Mouse (Mus musculus) heart, postnatal 14 days (tissue): Measurements from ENCODE around the gene Plcb1. TPM values are rescaled to one million over a fixed set of nuclear protein-coding genes. Genes with fewer than 3 reads are reported as not detected.

Source experiments
- DNase-seq, 2 experiments: peaks; one replicate each; pipeline ENCODE4 v3.0.0; 2021 to 2022
- intact Hi-C: fragments of 180-260 bp; cut with DNase I; formaldehyde crosslinking; loops from one replicate; pipeline ENCODE4 v1.15.1; 2025
- total RNA-seq, 2 experiments: library from RNA; stranded (reverse); gene quantifications; 2 replicates each; pipeline ENCODE4 v1.2.3; 2021

Gene Plcb1
- total RNA-seq, 2 experiments from 2014 or later, result 8.6 TPM

GRCm38 (mm10) chr2:135035640-135036260 is 249.9 kb downstream of the Plcb1 start:
- peak in 1 of 2 experiments; percentile 36 for DNase-seq
- intact Hi-C loops, result no loop called here

GRCm38 (mm10) chr2:135048791-135049190 is 262.9 kb downstream of the Plcb1 start:
- intact Hi-C loops, result no loop called here
- DNase-seq, result no peak

- intact Hi-C loops, result no loop called here
- no peak for DNase-seq
Measured at GRCm38 (mm10) chr2:135049283-135049682, 263.4 kb downstream of the Plcb1 start.

- intact Hi-C loops, result no loop called here
- DNase-seq, result no peak
Measured at GRCm38 (mm10) chr2:135051540-135052288, 265.8 kb downstream of the Plcb1 start.

GRCm38 (mm10) chr2:135053391-135053790 is 267.5 kb downstream of the Plcb1 start:
- intact Hi-C loops, result no loop called here
- no peak for DNase-seq

- intact Hi-C loops, result no loop called here
- no peak for DNase-seq
Measured at GRCm38 (mm10) chr2:135067419-135067818, 281.6 kb downstream of the Plcb1 start.

GRCm38 (mm10) chr2:135071349-135071748 is 285.5 kb downstream of the Plcb1 start:
- intact Hi-C loops, result no loop called here
- DNase-seq, result no peak

GRCm38 (mm10) chr2:135072503-135072902 is 286.6 kb downstream of the Plcb1 start:
- DNase-seq, result no peak
- intact Hi-C loops, result no loop called here

- intact Hi-C loops, result no loop called here
- no peak for DNase-seq
Measured at GRCm38 (mm10) chr2:135073014-135073413, 287.1 kb downstream of the Plcb1 start.

GRCm38 (mm10) chr2:135075375-135075774 is 289.5 kb downstream of the Plcb1 start:
- intact Hi-C loops, result no loop called here
- no peak for DNase-seq

GRCm38 (mm10) chr2:135092588-135093162 is 306.8 kb downstream of the Plcb1 start:
- no peak for DNase-seq
- intact Hi-C loops, result no loop called here

- intact Hi-C loops, result no loop called here
- DNase-seq, result no peak
Measured at GRCm38 (mm10) chr2:135101292-135101691, 315.4 kb downstream of the Plcb1 start.

- intact Hi-C loops, result no loop called here
- no peak for DNase-seq
Measured at GRCm38 (mm10) chr2:135101943-135102342, 316.1 kb downstream of the Plcb1 start.

- DNase-seq, result no peak
- intact Hi-C loops, result no loop called here
Measured at GRCm38 (mm10) chr2:135106649-135107048, 320.8 kb downstream of the Plcb1 start.

GRCm38 (mm10) chr2:135108607-135109006 is 322.7 kb downstream of the Plcb1 start:
- intact Hi-C loops, result no loop called here
- DNase-seq, result no peak

GRCm38 (mm10) chr2:135114501-135115128 is 328.7 kb downstream of the Plcb1 start:
- DNase-seq, result no peak
- intact Hi-C loops, result no loop called here

- intact Hi-C loops, result no loop called here
- no peak for DNase-seq
Measured at GRCm38 (mm10) chr2:135123057-135123456, 337.2 kb downstream of the Plcb1 start.

- no peak for DNase-seq
- intact Hi-C loops, result no loop called here
Measured at GRCm38 (mm10) chr2:135123695-135124343, 338.0 kb downstream of the Plcb1 start.

- intact Hi-C loops, result no loop called here
Measured at GRCm38 (mm10) chr2:135140576-135140975, 354.7 kb downstream of the Plcb1 start.

GRCm38 (mm10) chr2:135152289-135152688 is 366.4 kb downstream of the Plcb1 start:
- DNase-seq, result no peak

More at GRCm38 (mm10) chr2:135140576-135140975, 354.7 kb downstream of the Plcb1 start:
- DNase-seq, result no peak

GRCm38 (mm10) chr2:135153248-135153647 is 367.4 kb downstream of the Plcb1 start:
- DNase-seq, result no peak

More at GRCm38 (mm10) chr2:135152289-135152688, 366.4 kb downstream of the Plcb1 start:
- intact Hi-C loops, result no loop called here

More at GRCm38 (mm10) chr2:135153248-135153647, 367.4 kb downstream of the Plcb1 start:
- intact Hi-C loops, result no loop called here
